Mouse (Mus musculus) yolk sac, embryonic 10.5 days (tissue): ENCODE data around the gene Chrng.

Source experiments
- DNase-seq: peaks from one replicate; pipeline ENCODE4 v3.0.0-alpha.2; 2017; ENCODE audit warnings: low spot score

Chrng gene

DNA sequence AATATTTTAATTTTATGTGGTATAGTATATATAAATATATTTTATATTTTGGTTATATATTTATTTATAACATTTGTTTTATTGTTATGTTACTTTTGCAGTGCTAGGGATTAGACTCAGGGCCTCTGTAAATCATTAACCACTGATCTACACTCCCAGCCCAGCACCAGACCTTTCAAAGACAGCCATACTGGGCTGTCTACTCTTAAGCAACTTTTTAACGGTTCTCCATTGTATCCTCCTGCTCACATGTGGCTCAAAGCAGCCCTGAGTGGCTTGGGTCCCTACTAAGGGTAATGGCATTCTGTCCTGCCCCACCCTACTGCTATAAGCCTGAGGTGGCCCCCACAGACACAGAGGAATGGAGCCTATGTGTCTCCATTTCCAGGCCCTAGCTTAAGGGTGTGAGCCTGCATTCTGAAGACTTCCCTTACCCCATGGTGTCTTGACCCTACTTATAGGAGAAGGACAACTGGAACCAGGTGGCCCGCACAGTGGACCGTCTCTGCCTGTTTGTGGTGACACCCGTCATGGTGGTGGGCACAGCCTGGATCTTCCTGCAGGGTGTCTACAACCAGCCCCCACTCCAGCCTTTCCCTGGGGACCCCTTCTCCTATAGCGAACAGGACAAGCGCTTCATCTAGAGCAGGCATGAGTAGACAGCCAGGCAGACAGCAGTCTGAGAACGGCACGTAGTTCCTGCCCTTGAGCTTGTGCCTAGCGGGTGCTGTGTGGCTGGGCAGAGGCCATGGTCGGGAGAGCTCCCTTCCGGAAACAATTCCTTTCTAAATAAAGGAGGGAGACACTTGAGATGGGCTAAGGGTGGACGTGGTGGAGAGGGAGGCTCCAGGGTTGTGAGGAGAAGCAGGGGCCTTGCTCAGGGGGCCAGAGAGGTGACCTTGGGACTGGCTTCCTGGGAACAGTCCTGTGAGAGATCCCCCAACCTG, 6.1 kb upstream of the Chrng start:
- DNase-seq, result no peak

DNA sequence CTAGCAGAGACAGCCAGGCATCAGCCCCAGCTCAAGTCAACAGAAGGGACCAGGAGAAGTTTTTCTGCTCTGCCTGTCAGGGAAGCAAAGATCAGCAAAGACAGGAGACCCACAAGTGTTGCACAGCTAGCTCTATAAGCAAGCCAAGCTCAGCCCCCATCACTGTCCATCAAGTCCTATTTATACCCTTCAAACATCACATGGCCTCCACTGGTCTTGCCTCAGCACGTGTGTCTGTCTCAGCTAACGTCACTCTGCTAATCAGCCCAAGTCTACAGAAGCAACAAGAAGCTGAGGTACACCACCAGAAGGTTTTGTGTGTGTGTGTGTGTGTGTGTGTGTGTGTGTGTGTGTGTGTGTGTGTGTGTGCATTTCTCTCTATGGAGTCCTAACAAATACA, 3.6 kb upstream of the Chrng start:
- no peak for DNase-seq

DNA sequence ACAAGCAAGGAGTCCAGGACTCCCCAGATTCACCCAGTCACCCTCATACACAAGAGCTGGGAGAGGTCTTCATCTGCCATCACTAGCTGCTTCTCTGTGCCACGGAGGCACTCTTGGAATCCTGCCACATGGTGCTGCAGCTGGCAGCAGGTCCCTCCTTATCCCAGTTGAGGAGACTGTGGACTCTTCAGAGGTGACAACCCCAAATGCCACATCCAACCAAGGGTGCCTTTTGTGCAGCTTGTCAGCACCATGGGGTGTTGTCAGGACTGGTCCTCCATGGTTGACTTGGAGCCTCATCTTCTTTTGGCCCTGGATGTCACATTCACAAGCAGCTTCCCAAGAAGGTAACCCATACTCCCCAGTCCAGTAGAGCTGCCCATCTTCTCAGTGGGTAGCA, 2.6 kb upstream of the Chrng start:
- DNase-seq, result no peak

DNA sequence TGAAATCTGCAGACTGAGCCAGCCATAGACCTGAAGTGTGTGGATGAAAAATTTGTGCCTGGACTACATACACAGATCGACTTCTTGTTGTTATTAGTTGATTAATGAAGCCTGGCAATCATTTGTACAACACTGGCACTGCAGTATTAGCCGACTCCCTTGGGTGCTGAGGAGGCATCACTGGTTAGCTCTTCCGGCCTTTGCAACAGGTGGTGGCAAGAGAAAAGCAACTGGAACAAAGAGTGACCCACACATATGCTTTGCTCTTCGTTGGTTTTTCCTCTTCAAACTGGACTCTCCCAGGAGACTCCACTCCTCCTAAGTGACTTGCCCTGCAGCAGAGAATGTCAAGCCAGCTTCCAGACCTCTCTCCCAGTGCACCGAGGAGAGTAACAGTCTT, 678 bp upstream of the Chrng start:
- no peak for DNase-seq

DNA sequence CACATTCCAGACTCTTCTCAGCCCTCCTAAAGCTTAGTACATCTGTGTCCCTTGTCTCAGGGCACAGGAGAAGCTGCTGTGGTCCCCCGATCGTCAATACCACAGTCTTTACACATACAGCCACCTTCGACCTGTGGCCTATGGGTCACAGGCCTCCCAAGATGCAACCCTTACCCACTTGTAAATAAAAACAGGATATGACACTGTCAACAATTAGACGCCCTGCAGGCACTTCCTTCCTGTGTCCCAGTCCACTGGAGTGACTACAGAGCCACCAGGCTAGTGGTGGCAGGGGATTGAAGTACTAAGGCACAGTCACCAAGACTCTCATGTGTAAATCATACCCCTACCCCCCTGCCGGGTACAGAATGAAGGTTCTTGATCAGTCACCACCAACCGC, 581 bp downstream of the Chrng start:
- no peak for DNase-seq

DNA sequence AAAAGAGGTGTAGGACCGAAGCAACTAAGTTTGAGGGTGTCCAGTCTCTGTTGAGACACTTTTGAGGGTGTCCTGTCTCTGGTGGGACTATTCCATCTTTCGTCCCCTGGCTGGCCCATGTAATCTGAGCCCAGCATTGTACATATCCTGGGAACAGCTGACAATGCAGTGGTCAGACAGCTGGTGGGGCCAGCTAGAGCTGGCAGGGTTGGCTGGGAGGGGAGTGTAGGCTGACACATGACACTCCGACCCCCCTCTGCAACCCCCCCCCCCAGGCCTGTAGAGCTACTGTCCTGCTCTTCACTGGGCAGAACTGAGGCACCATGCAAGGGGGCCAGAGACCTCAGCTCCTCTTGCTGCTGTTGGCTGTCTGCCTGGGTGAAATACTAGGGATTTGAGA, 1.0 kb downstream of the Chrng start:
- no peak for DNase-seq

DNA sequence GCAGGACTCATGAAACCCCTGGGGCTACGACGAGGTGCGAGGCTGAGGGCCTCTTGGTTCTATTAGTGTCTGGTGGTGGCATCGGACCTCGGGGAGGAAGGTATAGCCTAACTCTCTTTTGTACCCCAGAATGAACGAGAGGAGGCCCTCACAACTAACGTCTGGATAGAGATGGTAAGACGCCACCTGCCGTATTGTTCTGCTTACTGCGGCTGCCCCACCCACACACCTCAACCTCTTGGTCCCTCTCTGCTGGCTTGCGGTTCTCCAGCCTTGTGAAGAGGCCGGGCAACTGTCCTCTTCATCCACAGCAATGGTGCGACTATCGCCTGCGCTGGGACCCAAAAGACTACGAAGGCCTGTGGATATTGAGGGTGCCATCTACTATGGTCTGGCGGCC, 1.9 kb downstream of the Chrng start:
- DNase-seq, result no peak

DNA sequence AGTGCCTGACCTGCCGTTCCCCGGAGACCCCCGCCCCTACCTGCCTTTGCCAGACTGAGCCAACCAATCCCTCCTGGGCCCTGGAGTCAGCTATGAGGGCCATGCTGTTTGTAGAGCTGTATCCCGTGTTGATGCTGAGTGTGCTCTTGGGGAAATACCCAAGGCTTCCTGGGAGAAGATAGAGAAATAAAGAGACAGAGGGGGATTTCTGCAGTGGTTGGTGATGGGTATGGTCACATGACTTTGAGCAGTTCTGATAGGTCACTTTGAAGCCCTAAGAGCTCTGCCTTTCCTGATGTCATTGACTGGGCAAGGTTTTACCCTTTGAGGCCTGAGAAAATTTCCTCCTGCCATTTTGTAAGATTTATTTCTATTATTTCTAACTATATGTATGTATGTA, 7.0 kb downstream of the Chrng start:
- no peak for DNase-seq

DNA sequence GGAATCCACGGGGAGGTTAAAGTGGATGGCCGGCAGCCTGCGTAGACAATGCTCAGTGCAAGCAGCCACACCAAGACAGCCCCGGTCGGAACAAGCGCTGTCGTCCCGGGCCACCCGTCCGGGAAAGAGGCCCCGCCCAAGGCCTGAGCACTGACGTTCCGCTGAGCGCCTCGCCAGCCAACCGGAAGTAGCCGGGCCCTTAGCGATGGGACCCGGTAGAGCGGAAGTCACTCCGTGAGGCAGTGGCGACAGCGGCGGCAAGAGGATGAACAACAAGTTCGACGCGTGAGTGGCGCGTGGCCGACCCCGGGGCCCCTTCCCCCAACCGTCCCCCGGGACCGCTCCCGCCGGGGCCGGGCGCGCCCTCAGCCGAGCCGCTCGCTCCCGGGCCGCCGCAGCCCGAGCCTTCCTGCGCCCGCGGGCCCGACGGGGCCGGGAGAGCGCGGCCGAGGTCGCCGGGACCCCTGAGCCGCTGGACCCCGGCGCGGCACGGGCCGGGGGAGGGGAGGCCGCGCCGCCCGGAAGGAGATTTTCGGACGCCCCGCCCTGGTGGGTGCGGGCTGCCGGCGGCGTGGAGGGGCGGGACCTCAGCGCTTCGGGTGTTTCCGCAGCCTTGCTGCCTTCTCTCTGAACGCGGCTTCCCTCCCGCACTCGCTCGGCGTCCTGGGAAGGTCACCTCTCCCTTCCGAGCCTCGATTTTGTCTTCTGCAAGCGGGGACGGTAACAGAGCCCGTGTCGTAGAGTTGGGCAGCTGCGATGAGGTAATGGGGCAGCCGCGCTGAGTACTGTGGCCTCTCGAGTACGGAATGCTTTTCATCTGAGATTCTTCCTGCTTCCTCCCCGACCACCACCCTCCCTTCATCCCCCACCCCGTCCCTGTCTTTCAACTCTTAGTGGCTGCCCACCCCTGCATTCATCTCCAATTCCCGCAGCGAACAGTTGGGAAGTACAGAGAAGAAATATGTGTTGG, 9.6 kb downstream of the Chrng start, which contains the start of gene Eif4e2:
TSS of gene Eif4e2 (plus strand) at position 180 of the 970 bp plus-strand sequence.
- peak; percentile 95 for DNase-seq

DNA sequence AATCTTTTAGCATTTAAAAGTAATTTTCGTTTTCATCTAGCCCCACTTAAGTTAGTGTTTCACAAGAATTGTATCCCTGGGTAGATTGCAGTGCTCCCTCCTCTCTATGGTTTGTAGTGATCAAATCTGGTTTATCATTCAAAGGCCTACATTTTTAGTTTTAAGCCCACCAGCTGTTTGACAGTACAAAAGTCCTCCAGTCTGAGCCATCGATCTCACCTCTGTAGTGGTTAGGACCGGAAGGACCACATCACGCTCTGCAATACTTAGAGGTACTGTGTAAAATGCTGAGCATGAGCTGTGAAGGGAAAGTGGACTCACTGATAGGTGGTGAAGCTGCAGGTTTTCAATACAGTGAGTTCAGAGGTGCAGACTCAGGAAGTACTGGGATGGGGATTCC, 10.3 kb downstream of the Chrng start:
- DNase-seq, result peak; percentile 40

DNA sequence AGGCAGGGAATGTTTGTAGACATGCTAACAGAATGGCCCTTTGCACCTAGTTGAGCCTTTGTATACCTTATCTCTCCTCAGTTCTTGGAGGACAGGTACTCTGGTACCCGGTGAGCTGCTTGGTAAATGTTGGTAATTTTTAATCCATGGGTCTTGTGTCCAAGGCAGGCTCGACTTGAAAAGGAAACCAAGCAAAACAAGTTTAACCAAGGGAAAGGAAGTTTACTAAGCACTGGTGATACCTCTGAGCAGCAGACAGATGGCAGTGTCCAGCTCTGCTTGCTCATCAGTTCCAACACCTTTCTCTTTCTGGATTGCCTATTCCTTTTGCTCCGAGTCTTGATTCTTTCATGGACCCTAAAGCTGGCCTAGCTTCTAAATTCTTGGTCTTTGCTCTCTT, 13.5 kb downstream of the Chrng start:
- peak; percentile 65 for DNase-seq

DNA sequence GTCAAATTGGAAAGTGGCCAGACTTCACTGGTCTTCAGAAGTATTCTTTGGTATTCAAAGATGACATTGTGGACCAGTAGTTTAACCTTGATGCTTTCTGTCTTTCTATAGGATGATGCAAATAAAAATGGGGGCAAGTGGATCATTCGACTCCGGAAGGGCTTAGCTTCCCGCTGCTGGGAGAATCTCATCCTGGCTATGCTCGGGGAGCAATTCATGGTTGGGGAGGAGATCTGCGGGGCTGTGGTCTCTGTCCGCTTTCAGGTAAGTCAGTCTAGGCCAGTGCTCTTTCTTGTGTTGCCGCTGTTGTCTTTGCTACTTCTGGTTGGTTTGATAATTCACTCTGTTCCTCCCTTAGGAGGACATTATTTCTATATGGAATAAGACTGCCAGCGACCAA, 21.3 kb downstream of the Chrng start:
- DNase-seq, result no peak

DNA sequence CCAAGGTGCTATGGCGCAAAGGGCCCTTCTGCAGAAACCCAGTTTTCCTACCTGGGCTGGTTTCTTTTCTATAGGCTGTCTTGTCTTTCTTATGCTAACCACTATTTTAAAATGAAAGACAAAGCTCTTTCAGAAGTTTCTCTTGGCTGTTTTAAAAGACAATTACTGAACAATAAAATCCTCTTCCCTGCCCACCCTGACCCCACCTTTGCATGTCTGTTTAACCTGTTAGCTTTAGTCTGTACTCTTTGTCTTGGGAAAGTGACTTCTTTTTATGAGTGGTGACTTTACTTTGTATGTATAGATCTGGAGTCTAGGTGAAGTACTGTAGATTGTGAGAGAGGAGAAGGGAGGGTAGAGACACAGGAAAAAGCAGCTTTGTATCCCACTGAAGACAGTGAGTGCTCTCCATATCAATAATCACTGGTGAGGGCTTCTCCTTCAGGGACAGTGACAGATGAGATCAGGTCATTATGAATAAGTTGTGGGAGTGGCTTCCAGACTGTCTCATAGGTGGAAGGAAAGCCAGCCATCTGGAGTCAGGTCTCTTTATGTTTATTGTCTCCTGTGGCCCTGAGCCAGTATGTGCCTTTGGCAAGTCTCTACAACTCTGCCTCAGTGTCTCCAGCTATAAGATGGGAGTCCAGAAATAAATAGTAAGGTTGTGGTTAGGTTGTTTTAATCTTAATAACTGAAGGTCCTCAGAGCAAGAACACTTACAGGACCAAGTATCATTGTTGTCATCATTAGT, 22.1 kb downstream of the Chrng start:
- no peak for DNase-seq

DNA sequence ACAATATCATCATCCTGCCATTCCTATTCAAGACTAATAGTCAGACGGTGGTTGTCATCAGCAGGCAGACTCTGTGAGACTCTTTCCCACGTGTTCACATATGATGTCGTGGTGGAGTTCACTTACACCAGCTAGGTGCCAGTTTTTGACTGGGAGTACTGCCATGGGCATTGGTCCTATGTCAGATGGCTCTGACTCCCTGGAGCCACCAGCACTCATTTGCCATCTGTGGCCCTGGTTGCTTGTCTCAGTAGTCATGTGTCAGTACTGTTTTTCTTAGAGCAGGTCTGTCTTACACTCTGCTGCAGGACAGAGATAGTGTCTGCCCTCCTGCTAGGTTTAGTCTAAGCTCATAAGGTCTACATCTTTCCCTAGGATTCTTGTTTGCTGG, 22.7 kb downstream of the Chrng start:
- no peak for DNase-seq

DNA sequence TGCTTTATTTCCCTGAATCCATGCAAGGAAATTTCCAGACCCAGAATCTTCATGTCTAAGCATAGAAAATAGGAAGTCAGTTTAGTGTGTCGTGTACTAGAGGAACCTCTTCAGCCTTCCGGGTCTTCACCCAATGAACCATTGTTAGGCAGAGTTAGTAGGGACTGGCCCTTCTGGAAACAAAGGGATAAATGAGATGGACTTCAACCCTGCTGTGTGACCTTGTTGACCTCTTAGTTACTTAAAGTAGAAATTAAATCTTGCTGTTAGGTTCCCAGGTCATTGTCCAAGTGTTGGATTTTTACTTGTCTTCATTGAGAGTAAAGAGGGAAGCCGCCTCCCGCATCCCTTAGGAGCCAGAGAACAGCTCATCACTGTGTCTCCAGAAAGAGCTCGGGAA, 26.1 kb downstream of the Chrng start:
- no peak for DNase-seq

DNA sequence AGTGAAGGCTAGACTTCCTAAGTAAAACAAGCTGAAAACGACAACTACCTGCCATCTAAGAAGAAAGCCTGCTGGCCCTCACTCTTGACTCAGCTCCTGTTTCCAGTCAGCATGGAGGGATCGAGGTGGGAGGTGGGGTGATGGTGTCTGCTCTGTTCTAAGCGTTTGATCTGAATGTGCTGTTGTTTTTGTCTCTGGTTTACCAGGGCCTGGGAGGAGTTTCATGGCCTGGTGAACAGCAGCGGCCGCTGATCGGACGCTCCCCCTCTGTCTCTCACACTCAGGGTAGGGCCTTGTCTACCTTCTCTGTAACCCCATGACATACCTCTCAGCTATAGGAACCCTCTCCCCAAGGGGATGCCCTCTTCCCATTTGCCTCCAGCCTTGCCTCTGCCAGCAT, 27.7 kb downstream of the Chrng start:
- DNase-seq, result no peak

DNA sequence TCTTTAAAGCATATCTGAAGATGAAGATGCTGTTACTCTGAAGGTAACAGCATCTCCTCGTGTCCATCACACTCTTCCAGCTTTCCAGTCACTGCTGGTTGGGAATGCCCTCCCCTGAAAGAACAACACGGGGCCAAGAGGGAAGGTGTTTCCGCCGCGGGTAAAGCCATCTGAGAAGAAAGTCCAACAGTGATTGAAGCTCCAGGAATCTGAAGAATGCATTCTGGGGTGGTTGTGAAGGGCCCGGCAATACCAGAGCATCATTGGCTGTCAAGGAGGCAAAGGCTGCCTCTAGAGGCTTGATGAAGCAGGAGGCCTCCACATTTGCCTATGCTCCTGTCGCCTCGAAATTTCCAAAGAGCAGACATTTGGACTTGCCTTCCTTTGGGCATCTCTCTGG, 34.6 kb downstream of the Chrng start:
- peak; percentile 47 for DNase-seq

DNA sequence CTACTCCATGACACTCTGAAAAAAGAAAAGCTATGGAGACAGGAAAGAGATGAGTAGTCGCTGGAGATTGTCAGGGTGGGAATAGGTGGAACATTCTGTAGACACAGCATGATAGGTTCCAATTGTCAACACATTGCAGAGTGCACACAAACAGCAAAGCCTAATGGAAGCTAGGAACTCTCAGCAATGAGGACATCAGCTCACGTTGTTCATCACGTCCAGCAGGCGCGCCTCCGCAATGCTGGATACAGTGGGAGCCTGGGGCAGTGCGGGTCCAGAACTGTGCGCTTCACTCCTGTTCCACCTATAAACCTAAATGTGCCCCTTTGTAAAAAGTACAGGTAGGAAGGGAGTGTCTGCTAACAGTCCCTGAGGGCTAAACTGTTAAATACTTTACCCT, 38.6 kb downstream of the Chrng start:
- no peak for DNase-seq

DNA sequence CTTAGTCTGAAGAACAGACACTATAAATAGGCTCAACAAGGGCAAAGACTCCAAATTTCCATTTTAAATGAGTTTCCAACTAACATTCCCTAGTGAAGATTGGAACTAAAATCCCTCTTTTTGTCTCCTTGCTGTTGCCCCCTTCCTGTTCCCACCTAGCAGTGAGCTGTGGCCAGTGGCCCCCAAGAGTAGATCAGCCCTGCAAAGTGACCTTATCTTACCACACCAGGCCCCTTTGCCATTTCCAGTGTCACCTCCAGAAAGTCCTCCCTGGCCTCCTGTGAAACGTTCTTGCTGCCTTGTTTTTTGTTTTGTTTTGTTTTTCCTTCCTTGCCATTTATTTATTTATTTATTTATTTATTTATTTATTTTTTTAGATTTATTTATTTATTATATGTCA, 41.0 kb downstream of the Chrng start:
- DNase-seq, result no peak

DNA sequence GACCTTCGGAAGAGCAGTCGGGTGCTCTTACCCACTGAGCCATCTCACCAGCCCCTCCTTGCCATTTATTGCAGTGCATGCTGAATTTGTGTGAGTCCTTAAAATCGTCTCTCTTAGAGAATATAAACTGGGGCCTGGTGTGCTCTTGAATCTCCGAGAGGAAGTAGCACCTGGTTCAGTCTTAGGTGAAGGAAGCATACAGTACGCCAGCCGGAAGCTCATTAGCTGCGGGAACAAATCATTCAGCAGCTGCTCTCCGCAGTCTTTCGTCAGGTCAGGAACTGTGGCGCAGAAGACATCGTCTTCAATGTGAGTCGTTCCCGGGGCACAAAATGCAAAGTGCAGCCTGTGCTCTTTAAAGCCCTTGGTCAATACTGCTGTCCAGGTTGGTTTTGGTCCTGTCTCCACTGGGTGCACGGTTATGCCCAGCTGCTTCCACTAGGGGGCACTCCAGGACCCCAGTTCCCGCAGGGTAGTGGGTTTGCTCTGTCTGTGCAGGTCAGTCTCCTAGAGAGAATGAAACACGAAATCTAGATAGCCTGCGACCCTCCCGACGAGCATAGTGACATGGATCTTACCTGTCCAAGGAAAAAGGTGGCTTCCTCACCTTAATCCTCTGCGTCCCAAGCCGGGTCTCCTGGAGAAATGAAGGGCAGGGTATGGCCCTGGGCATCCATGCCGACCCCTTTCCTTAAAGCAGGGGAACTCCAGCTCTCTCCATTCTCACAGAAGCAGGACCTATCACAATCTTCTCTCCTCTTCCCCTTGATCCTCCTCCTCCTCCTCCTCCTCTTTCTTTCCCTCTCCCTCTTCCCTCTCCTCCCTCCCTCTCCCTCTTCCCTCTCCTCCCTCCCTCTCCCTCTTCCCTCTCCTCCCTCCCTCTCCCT, 41.7 kb downstream of the Chrng start:
- peak; percentile 77 for DNase-seq

DNA sequence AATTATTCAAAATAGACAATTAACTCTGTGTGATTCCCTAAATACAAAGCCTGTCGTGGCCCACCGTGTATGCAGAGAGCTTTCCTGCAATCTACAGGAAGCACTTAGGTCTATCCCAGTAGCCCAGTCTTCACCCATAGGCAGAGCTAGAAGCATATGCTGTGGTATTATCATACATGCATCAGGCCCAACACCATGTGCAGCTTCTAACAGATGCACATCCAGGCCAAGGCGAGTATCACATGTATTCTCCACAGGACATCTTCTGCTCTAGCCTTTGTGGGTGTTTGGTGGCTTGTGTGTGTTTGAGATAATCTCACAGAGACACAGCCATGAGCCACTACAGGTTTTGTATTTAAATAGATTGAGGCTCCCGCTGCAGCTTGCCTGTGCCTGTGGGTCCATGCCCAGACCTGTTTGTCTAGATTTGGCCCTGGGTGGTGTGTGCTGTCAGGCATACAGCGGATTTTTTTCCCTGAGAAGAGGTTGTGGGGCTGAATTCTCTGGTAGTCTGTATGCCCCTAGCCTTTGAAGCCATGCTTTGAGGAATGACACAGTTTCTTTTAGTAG, 47.7 kb downstream of the Chrng start:
- no peak for DNase-seq
